Mouse (Mus musculus): Measurements from ENCODE around the gene Gm43191. TPM values are rescaled to one million over a fixed set of nuclear protein-coding genes. Genes with fewer than 3 reads are reported as not detected.

Gene Gm43191
- total and polyA plus RNA-seq, 3 experiments, result 0.39 TPM; not detected in 2

- Histone ChIP-seq H3K27ac (ENCODE audit: control insufficient read depth, low read depth, low read length) (peak within 1 kb of the TSS; percentile 83), H3K9ac (ENCODE audit: control insufficient read depth, low read depth, low read length, poor library complexity, severe bottlenecking) (peak within 1 kb of the TSS; percentile 93), H3K36me3 (ENCODE audit: control insufficient read depth in 1 of 2, insufficient read depth in 2 of 2, low read length in 2 of 2) (peaks cover 5 to 19% of the 10 kb centered on the region in 2 experiments; a peak in 3 of 4 replicates), H3K79me2 (ENCODE audit: control insufficient read depth, insufficient read depth, low read length, poor library complexity) (peaks cover 25% of the 10 kb centered on the region), H3K4me1 (ENCODE audit: control insufficient read depth in 1 of 2, insufficient read depth in 2 of 2, low read length in 2 of 2) (peaks cover 5 to 6% of the 10 kb centered on the region in 2 experiments), H3K4me3 (ENCODE audit: control insufficient read depth in 1 of 2, insufficient read depth in 1 of 2, low read depth in 2 of 2, low read length in 2 of 2) (peak within 1 kb of the TSS; percentile 81 to 95), H3K9me3 (replicated peaks; ENCODE audit: insufficient read depth, low read length) (no peaks in the 10 kb centered on the region), H3K27me3 (ENCODE audit: control insufficient read depth in 1 of 2, insufficient read depth in 2 of 2, low read length in 2 of 2) (no peaks in the 10 kb centered on the region)
- DNase-seq (ENCODE audit: low read depth, low spot score), result peak; percentile 98
- TF ChIP-seq ZKSCAN1 (IDR thresholded peaks at IDR 0.05; ENCODE audit: low read depth, low read length), result no peak
- peak; percentile 50 for TF ChIP-seq MAZ (IDR thresholded peaks at IDR 0.05; ENCODE audit: low read depth, low read length)
- peak in 1 of 2 experiments; percentile 19; a peak in 2 of 4 replicates for TF ChIP-seq EP300 (IDR thresholded peaks at IDR 0.05; ENCODE audit: low read depth in 1 of 2, low read length in 2 of 2)
- TF ChIP-seq TCF12 (IDR thresholded peaks at IDR 0.05; ENCODE audit: low read depth, low read length), result peak; percentile 55
- no peak for TF ChIP-seq UBTF (IDR thresholded peaks at IDR 0.05; ENCODE audit: borderline replicate concordance, insufficient read depth, low read depth, low read length)
- TF ChIP-seq RCOR1 (IDR thresholded peaks at IDR 0.05; ENCODE audit: low read depth, low read length), result no peak
- TF ChIP-seq KAT2A (conservative IDR thresholded peaks at IDR 0.05; ENCODE audit: low read depth, low read length), result peak; percentile 88
- TF ChIP-seq ZMIZ1 (IDR thresholded peaks at IDR 0.05; ENCODE audit: low read depth, low read length), result no peak
- TF ChIP-seq BHLHE40 (IDR thresholded peaks at IDR 0.05; ENCODE audit: borderline replicate concordance, low read depth, low read length), result no peak
- no peak for TF ChIP-seq CHD1 (IDR thresholded peaks at IDR 0.05; ENCODE audit: low read depth, low read length)
- TF ChIP-seq SMC3 (IDR thresholded peaks at IDR 0.05; ENCODE audit: low read depth, low read length), result no peak; the same call in 1 of the 2 replicates
- TF ChIP-seq ETS1 (IDR thresholded peaks at IDR 0.05; ENCODE audit: low read depth, low read length), result peak; percentile 44; the same call in 1 of the 2 replicates
- no peak for TF ChIP-seq MAFK (IDR thresholded peaks at IDR 0.05; ENCODE audit: borderline replicate concordance, low read depth, low read length)
- peak; percentile 73 for TF ChIP-seq POLR2AphosphoS2 (IDR thresholded peaks at IDR 0.05; ENCODE audit: low read length)
- TF ChIP-seq MYC (IDR thresholded peaks at IDR 0.05; ENCODE audit: low read depth, low read length), result peak; percentile 87
- no peak for TF ChIP-seq ZC3H11A (IDR thresholded peaks at IDR 0.05; ENCODE audit: low read depth, low read length)
- peak; percentile 95 for TF ChIP-seq MXI1 (IDR thresholded peaks at IDR 0.05; ENCODE audit: low read depth, low read length)
- peak; percentile 65 for TF ChIP-seq NELFE (IDR thresholded peaks at IDR 0.05; ENCODE audit: low read depth, low read length)
- no peak for TF ChIP-seq MEF2A (IDR thresholded peaks at IDR 0.05; ENCODE audit: extremely low read depth, insufficient replicate concordance, low read depth, low read length, poor library complexity, severe bottlenecking)
- peak; percentile 28; the same call in 1 of the 2 replicates for TF ChIP-seq NRF1 (IDR thresholded peaks at IDR 0.05; ENCODE audit: insufficient read depth, low read depth, low read length, poor library complexity, severe bottlenecking)
- no peak for TF ChIP-seq POLR2AphosphoS5 (IDR thresholded peaks at IDR 0.05; ENCODE audit: borderline replicate concordance, low read depth, low read length)
- peak; percentile 22; the same call in 1 of the 2 replicates for TF ChIP-seq MYB (IDR thresholded peaks at IDR 0.05; ENCODE audit: low read depth, low read length)
- TF ChIP-seq CHD2 (IDR thresholded peaks at IDR 0.05; ENCODE audit: low read length), result no peak
- no peak for TF ChIP-seq USF2 (IDR thresholded peaks at IDR 0.05; ENCODE audit: borderline replicate concordance in 1 of 2, insufficient read depth in 1 of 2, low read depth in 1 of 2, low read length in 2 of 2)
- TF ChIP-seq GATA1 (IDR thresholded peaks at IDR 0.05; ENCODE audit: low read depth, low read length), result peak; percentile 8; the same call in 1 of the 2 replicates
- TF ChIP-seq MAX (IDR thresholded peaks at IDR 0.05; ENCODE audit: low read length), result 0 out of 2 replicates have a peak, but pooled peaks have one; percentile 58
- no peak for TF ChIP-seq USF1 (IDR thresholded peaks at IDR 0.05; ENCODE audit: low read depth, low read length)
- peak; percentile 70 for TF ChIP-seq TBP (IDR thresholded peaks at IDR 0.05; ENCODE audit: low read depth, low read length)
- TF ChIP-seq HCFC1 (IDR thresholded peaks at IDR 0.05; ENCODE audit: low read depth, low read length), result peak; percentile 96
- TF ChIP-seq JUND (IDR thresholded peaks at IDR 0.05; ENCODE audit: low read depth, low read length), result no peak
- no peak; the same call in 1 of the 2 replicates for TF ChIP-seq ZNF384 (IDR thresholded peaks at IDR 0.05; ENCODE audit: low read depth, low read length)
- TF ChIP-seq GABPA (IDR thresholded peaks at IDR 0.05; ENCODE audit: low read depth, low read length), result no peak
- peak; percentile 8 to 80; a peak in 2 of 4 replicates for TF ChIP-seq POLR2A (IDR thresholded peaks at IDR 0.05; ENCODE audit: control insufficient read depth in 1 of 2, insufficient read depth in 1 of 2, low read depth in 1 of 2, low read length in 2 of 2, poor library complexity in 1 of 2)
- peak; percentile 87 for TF ChIP-seq ELF1 (IDR thresholded peaks at IDR 0.05; ENCODE audit: low read depth, low read length)
Observed at GRCm38 (mm10) chr3:116594728-116595602, 86.1 kb downstream of the Gm43191 start, which contains the start of gene Sass6. Gene Sass6, plus strand, starts transcription at chr3:116594982.

Measured in MEL (cell line).